Mouse (Mus musculus) 416B (cell line): ENCODE results near the gene Gm20850.
"Not testable (repeated sequence)": the region's sequence is repeated elsewhere in the genome, so short reads cannot be mapped to it uniquely, and the experiment has no call there.

Experiments
- DNase-seq: peaks from one replicate; pipeline ENCODE4 v3.0.0; 2011; ENCODE audit warnings: low read depth

The Gm20850 gene

DNA sequence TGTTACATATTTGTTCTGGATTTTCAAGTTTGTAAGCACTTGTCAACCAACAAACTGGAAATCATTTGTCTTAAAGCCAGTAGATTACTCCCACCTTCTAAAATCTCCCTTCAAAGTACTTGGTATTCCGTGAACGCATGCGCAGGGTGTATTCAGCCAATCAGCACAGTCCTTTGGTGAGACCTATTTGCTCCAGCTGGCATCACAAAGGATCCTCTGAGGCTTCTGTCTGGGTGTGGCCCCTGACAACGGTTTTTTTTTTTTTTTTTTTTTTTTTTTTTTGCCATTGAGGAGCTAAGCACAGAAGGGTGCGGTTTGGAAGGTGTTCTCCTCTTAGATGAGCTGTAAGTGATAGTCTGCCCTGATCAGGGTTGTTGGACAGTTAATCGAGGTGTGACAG lies at the start of gene Gm20850:
TSS of gene Gm20850 (plus strand) at position 301 of the 400 bp plus-strand sequence.
- DNase-seq = not testable (repeated sequence)
